Mouse (Mus musculus) thymus, postnatal 4 days (tissue): ENCODE measurements around the gene Rasl11a.
"Not testable (repeated sequence)": the region's sequence is repeated elsewhere in the genome, so short reads cannot be mapped to it uniquely, and the experiment has no call there.

Experiments used
- DNase-seq: peaks from one replicate; pipeline ENCODE4 v3.0.0; 2021

The Rasl11a gene

GRCm38 (mm10) chr5:146895667-146896066 is 50.8 kb downstream of the Rasl11a start:
- not testable (repeated sequence) for DNase-seq

GRCm38 (mm10) chr5:146896973-146897372 is 52.1 kb downstream of the Rasl11a start:
- no peak for DNase-seq
